Mouse (Mus musculus) E14TG2a.4 (cell line): Measurements from ENCODE around the gene Dcaf4.

Experiments
- CTCF ChIP-seq: conservative IDR thresholded peaks from 2 replicates; pipeline ENCODE4 v1.5.1; 2014; ENCODE audit warnings: low read length
- NANOG ChIP-seq: IDR thresholded peaks from 2 replicates; pipeline ENCODE4 v1.6.1; 2014; ENCODE audit warnings: borderline replicate concordance, low read length, mixed read lengths
- POU5F1 ChIP-seq: IDR thresholded peaks from 2 replicates; pipeline ENCODE4 v1.6.1; 2014; ENCODE audit warnings: low read length, borderline replicate concordance

DNA sequence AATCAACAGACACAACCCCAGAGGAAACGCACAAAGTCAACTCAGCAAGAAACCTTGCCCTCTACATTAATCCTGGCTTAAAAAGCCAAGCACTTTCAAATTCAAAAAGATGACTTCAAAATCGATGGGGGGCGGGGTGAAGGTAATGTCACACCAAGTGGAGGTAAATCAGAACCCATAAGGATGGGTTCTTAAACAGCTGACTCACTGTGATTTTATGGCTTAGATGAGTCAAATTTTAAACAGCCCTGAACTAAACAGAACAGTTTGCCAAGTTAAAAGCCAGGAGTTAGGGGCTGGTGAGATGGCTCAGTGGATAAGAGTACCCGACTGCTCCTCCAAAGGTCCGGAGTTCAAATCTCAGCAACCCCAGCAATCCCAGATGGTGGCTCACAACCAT, 66.4 kb downstream of the Dcaf4 start:
- TF ChIP-seq CTCF (no peak), NANOG (no peak), POU5F1 (no peak)
